12 mouse cellular contexts compared by ENCODE assay signal in the genomic region with DNA sequence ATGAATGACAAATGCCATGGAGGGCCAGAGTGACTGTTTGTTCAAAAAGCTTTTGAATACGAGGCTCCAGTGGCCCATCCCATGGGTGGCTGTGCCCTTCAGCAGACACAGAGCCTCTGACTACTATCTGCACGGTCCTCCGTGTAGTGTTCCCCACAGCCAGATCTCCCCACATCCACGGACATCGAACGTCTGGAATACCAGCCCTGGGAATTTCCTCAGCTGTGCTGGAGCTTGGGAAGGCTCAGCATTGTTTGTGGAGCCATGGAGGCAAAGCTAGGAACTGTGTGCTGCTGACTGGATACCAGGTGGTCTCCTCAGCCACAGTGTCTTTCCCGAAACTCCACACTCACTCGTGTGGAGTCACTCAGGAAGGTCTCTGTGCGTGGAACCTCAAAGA. TPM values are rescaled to one million over a fixed set of nuclear protein-coding genes. Genes with fewer than 3 reads are reported as not detected.
DNase-seq lines count a peak whose midpoint lies in the region; ATAC-seq lines count a peak whose summit lies in the region.
"Had no signal": no experiment of that assay in that cellular context is flagged by ENCODE, and none has a peak within 500 bp of the region (broad histone marks: within the 10 kb centered on the region; RNA-seq: fewer than 3 reads in every experiment).

No protein-coding gene starts in this region.

- no peaks in the 10 kb centered on the region for H3K27me3 ChIP-seq in forebrain, embryonic 12.5 days
- no peaks in the 10 kb centered on the region for H3K27me3 ChIP-seq in forebrain, embryonic 14.5 days (replicated peaks; ENCODE audit: control insufficient read depth, insufficient read depth, low read length)
- no peaks in the 10 kb centered on the region for H3K27me3 ChIP-seq in kidney, embryonic 15.5 days
- H3K27me3 ChIP-seq in midbrain, embryonic 14.5 days (ENCODE audit: control insufficient read depth, insufficient read depth, low read length), result 0 out of 2 replicates have a peak, but pooled peaks cover 3% of the 10 kb centered on the region
- H3K27me3 ChIP-seq in midbrain, embryonic 15.5 days (replicated peaks), result no peaks in the 10 kb centered on the region
- H3K27me3 ChIP-seq: embryonic facial prominence, embryonic 15.5 days; limb, embryonic 12.5 days had no signal

- H3K9me3 ChIP-seq in forebrain, embryonic 12.5 days, result no peaks in the 10 kb centered on the region
- no peaks in the 10 kb centered on the region for H3K9me3 ChIP-seq in forebrain, embryonic 14.5 days (replicated peaks; ENCODE audit: control insufficient read depth, low read length)
- no peaks in the 10 kb centered on the region for H3K9me3 ChIP-seq in kidney, embryonic 15.5 days (replicated peaks)
- H3K9me3 ChIP-seq in midbrain, embryonic 14.5 days (ENCODE audit: control insufficient read depth, low read length), result no peaks in the 10 kb centered on the region
- H3K9me3 ChIP-seq in midbrain, embryonic 15.5 days, result no peaks in the 10 kb centered on the region
- H3K9me3 ChIP-seq: embryonic facial prominence, embryonic 15.5 days; limb, embryonic 12.5 days had no signal

- 19% methylated on average over 9 of the region's 9 CpGs for WGBS in forebrain, embryonic 12.5 days
- WGBS in forebrain, embryonic 14.5 days, result 20% methylated on average over 9 of the region's 9 CpGs
- 30% methylated on average over 9 of the region's 9 CpGs for WGBS in kidney, embryonic 15.5 days
- 13% methylated on average over 9 of the region's 9 CpGs for WGBS in midbrain, embryonic 14.5 days
- WGBS in midbrain, embryonic 15.5 days, result 19% methylated on average over 9 of the region's 9 CpGs

- H3K36me3 ChIP-seq in forebrain, embryonic 12.5 days (replicated peaks), result no peaks in the 10 kb centered on the region
- H3K36me3 ChIP-seq in forebrain, embryonic 14.5 days (ENCODE audit: control insufficient read depth, insufficient read depth, low read length), result no peaks in the 10 kb centered on the region
- no peaks in the 10 kb centered on the region for H3K36me3 ChIP-seq in kidney, embryonic 15.5 days
- no peaks in the 10 kb centered on the region for H3K36me3 ChIP-seq in midbrain, embryonic 14.5 days (ENCODE audit: control insufficient read depth, insufficient read depth, low read length)
- H3K36me3 ChIP-seq in midbrain, embryonic 15.5 days (replicated peaks), result no peaks in the 10 kb centered on the region
- H3K36me3 ChIP-seq: embryonic facial prominence, embryonic 15.5 days; limb, embryonic 12.5 days had no signal

- no peak for DNase-seq in forebrain, embryonic 14.5 days (ENCODE audit: low spot score)
- no peak for DNase-seq in kidney, postnatal 25 days
- no peak for DNase-seq in midbrain, embryonic 14.5 days
- no peak for DNase-seq in ovary, adult 18-20 months (ENCODE audit: low spot score)
- DNase-seq: cerebellum, adult 2 months; thymus, postnatal 25 days had no signal

- peaks cover 41% of the 10 kb centered on the region for H3K4me1 ChIP-seq in forebrain, embryonic 12.5 days
- H3K4me1 ChIP-seq in forebrain, embryonic 14.5 days (ENCODE audit: control insufficient read depth, insufficient read depth, low read length), result peaks cover 25% of the 10 kb centered on the region
- H3K4me1 ChIP-seq in kidney, embryonic 15.5 days, result peaks cover 34% of the 10 kb centered on the region
- peaks cover 16% of the 10 kb centered on the region for H3K4me1 ChIP-seq in midbrain, embryonic 14.5 days (ENCODE audit: control insufficient read depth, insufficient read depth, low read length)
- H3K4me1 ChIP-seq in midbrain, embryonic 15.5 days, result peaks cover 22% of the 10 kb centered on the region

- H3K27ac ChIP-seq in forebrain, embryonic 12.5 days, result peak overlapping the region; percentile 61; the same call in 1 of the 2 replicates
- no peak overlapping the region for H3K27ac ChIP-seq in forebrain, embryonic 14.5 days (ENCODE audit: low read depth, low read length)
- peak overlapping the region; percentile 66 for H3K27ac ChIP-seq in kidney, embryonic 15.5 days
- no peak overlapping the region for H3K27ac ChIP-seq in midbrain, embryonic 14.5 days (replicated peaks; ENCODE audit: low read depth, low read length)
- no peak overlapping the region for H3K27ac ChIP-seq in midbrain, embryonic 15.5 days
- H3K27ac ChIP-seq: embryonic facial prominence, embryonic 15.5 days; limb, embryonic 12.5 days had no signal

- ATAC-seq in forebrain, embryonic 12.5 days (ENCODE audit: low FRiP score), result no peak
- ATAC-seq in forebrain, embryonic 14.5 days, result no peak
- ATAC-seq in kidney, embryonic 15.5 days (replicated peaks; ENCODE audit: low FRiP score), result no peak
- no peak for ATAC-seq in midbrain, embryonic 14.5 days (ENCODE audit: low FRiP score, low TSS enrichment)
- no peak for ATAC-seq in midbrain, embryonic 15.5 days (replicated peaks)
- no peak for ATAC-seq in CD4-positive, CD25-positive, alpha-beta regulatory T cell, adult 4 months

- no peak overlapping the region for H3K4me3 ChIP-seq in forebrain, embryonic 12.5 days (replicated peaks)
- H3K4me3 ChIP-seq in forebrain, embryonic 14.5 days (ENCODE audit: low read depth, low read length), result no peak overlapping the region
- no peak overlapping the region for H3K4me3 ChIP-seq in kidney, embryonic 15.5 days (replicated peaks)
- H3K4me3 ChIP-seq in midbrain, embryonic 14.5 days (replicated peaks; ENCODE audit: low read depth, low read length), result no peak overlapping the region
- no peak overlapping the region for H3K4me3 ChIP-seq in midbrain, embryonic 15.5 days
- H3K4me3 ChIP-seq: embryonic facial prominence, embryonic 15.5 days; limb, embryonic 12.5 days had no signal

- H3K9ac ChIP-seq in forebrain, embryonic 12.5 days, result no peak overlapping the region
- no peak overlapping the region for H3K9ac ChIP-seq in forebrain, embryonic 14.5 days (ENCODE audit: low read length)
- H3K9ac ChIP-seq in kidney, embryonic 15.5 days, result no peak overlapping the region
- H3K9ac ChIP-seq in midbrain, embryonic 14.5 days (replicated peaks; ENCODE audit: low read length), result no peak overlapping the region
- H3K9ac ChIP-seq in midbrain, embryonic 15.5 days, result no peak overlapping the region
- H3K9ac ChIP-seq: embryonic facial prominence, embryonic 15.5 days; limb, embryonic 12.5 days had no signal

- H3K4me2 ChIP-seq in forebrain, embryonic 12.5 days, result no peak overlapping the region
- no peak overlapping the region for H3K4me2 ChIP-seq in forebrain, embryonic 14.5 days (ENCODE audit: low read length)
- peak overlapping the region; percentile 24; the same call in 1 of the 2 replicates for H3K4me2 ChIP-seq in kidney, embryonic 15.5 days
- H3K4me2 ChIP-seq in midbrain, embryonic 14.5 days (ENCODE audit: low read length), result 0 out of 2 replicates have a peak overlapping the region, but pooled peaks have one; percentile 6
- H3K4me2 ChIP-seq in midbrain, embryonic 15.5 days, result no peak overlapping the region
- H3K4me2 ChIP-seq: embryonic facial prominence, embryonic 15.5 days; limb, embryonic 12.5 days had no signal

RNA-seq across cellular contexts. Expression of a gene that starts 1.1 kb away (rescaled TPM):
- 47.1 and 48.3 TPM in 2 replicates for polyA plus RNA-seq in forebrain, embryonic 12.5 days (2016; fragmentation: Nextera tagmentation; extraction: Ambion mirVana)
- polyA plus RNA-seq in forebrain, embryonic 14.5 days (2014; fragmentation: Nextera tagmentation; extraction: Ambion mirVana), result 25.0 and 27.7 TPM in 2 replicates
- polyA plus RNA-seq in kidney, embryonic 15.5 days (2015; fragmentation: Nextera tagmentation; extraction: Ambion mirVana), result 69.9 and 74.6 TPM in 2 replicates
- polyA plus RNA-seq in midbrain, embryonic 14.5 days (2014; fragmentation: Nextera tagmentation; extraction: Ambion mirVana), result 15.9 and 21.6 TPM in 2 replicates
- polyA plus RNA-seq in midbrain, embryonic 15.5 days (2015; fragmentation: Nextera tagmentation; extraction: Ambion mirVana), result 18.6 and 19.2 TPM in 2 replicates
- polyA plus RNA-seq in CD4-positive, CD25-positive, alpha-beta regulatory T cell, adult 4 months (2017; shearing (Covaris generic)), result 10 to 100 TPM; 49.6 to 77.1 TPM

Comparison
In these comparisons a context has a peak if more than half of its experiments do, and no peak if none do; other contexts are left out.
1. H3K27ac ChIP-seq: peak in forebrain, embryonic 12.5 days (single experiment) and kidney, embryonic 15.5 days (single experiment); none in forebrain, embryonic 14.5 days (single experiment), midbrain, embryonic 14.5 days (single experiment) and midbrain, embryonic 15.5 days (single experiment).
2. H3K4me2 ChIP-seq: peak in kidney, embryonic 15.5 days (single experiment) and midbrain, embryonic 14.5 days (single experiment); none in forebrain, embryonic 12.5 days (single experiment), forebrain, embryonic 14.5 days (single experiment) and midbrain, embryonic 15.5 days (single experiment).